Mouse (Mus musculus): ENCODE measurements around the gene Kcnab1. TPM values are rescaled to one million over a fixed set of nuclear protein-coding genes. Genes with fewer than 3 reads are reported as not detected.

Kcnab1 gene
- total and polyA plus RNA-seq, 3 experiments = 0.38 to 0.81 (median 0.76) TPM

DNA sequence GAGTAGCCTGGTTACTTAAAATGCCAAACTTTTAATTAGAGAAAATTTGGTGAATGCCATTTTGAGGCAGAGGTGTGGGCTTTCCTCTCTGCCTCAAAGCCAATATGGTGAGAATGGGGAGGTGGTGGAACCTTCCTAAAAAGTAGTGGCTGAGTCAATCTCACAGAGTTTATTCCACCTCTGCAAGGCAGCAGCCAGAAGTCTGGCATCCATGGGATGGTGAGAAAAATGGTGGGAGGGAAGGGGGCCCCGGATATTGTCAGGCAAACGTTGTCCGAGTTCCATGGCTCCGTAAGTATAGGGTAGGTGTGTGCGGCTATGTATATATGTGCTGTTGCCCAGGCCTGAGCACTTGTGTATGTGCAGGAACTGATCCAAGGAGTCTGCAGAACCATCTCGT, 6.0 kb downstream of the Kcnab1 start:
- dilution Hi-C loops (cut with MboI; ENCODE audit: extremely low pct_ligation_motif_present, extremely low pct_unique_long_range_greater_than_20kb, low sequenced_read_pairs) = no loop called here
- Histone ChIP-seq H3K27me3 (replicated peaks) (no peaks in the 10 kb centered on the region), H3K4me2 (ENCODE audit: insufficient read depth, low read depth, poor library complexity, severe bottlenecking) (no peak overlapping the region), H3K9ac (ENCODE audit: insufficient read depth, low read depth) (no peak overlapping the region), H3K4me1 (ENCODE audit: control insufficient read depth in 1 of 2, insufficient read depth in 2 of 2) (no peaks in the 10 kb centered on the region), H3K36me3 (replicated peaks in 1 of 2; ENCODE audit: control insufficient read depth in 1 of 2, insufficient read depth in 1 of 2, low read length in 1 of 2) (no peaks in the 10 kb centered on the region), H3K9me3 (replicated peaks; ENCODE audit: low read length) (no peaks in the 10 kb centered on the region), H3K79me2 (replicated peaks; ENCODE audit: control insufficient read depth, extremely low read depth, insufficient read depth, poor library complexity, severe bottlenecking) (no peaks in the 10 kb centered on the region), H3K4me3 (replicated peaks in 1 of 3; ENCODE audit: low read depth in 2 of 3, low read length in 2 of 3, poor library complexity in 1 of 3) (no peak overlapping the region), H3K27ac (ENCODE audit: insufficient read depth, low read depth) (no peak overlapping the region)
- DNase-seq (ENCODE audit: extremely low read depth) = no peak
- in situ Hi-C loops (cut with MboI; ENCODE audit: low pct_ligation_motif_present, low pct_unique_long_range_greater_than_20kb, low sequenced_read_pairs) = no loop called here
- TF ChIP-seq USF2 (conservative IDR thresholded peaks at IDR 0.05; ENCODE audit: low read depth, low read length) = no peak

DNA sequence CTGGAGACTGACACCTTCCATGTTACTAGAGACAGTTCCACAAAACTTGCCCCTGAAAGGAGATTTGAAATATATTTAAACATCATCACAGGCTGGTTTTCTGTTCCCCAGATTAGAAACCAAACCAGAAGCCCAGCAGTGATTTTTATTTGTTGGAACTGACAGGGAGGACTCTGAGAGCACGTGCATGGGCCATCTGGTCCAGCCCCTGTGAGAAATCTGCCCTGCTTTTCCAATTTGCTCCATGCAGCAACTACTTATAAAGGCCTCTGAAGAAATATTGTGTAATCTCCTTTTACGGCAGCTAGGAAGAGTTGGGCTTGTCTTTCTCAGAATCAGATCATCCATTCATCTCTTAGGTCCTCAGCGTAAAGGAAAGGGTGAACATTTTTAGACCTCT, 7.8 kb downstream of the Kcnab1 start:
- no peaks in the 10 kb centered on the region for H3K79me2 ChIP-seq (replicated peaks; ENCODE audit: control insufficient read depth, extremely low read depth, insufficient read depth, poor library complexity, severe bottlenecking)
- H3K4me1 ChIP-seq (ENCODE audit: control insufficient read depth in 1 of 2, insufficient read depth in 2 of 2) = no peaks in the 10 kb centered on the region
- dilution Hi-C loops (cut with MboI; ENCODE audit: extremely low pct_ligation_motif_present, extremely low pct_unique_long_range_greater_than_20kb, low sequenced_read_pairs) = no loop called here
- H3K9me3 ChIP-seq (replicated peaks; ENCODE audit: low read length) = no peaks in the 10 kb centered on the region
- no peak for DNase-seq (ENCODE audit: extremely low read depth)
- TF ChIP-seq MAX (IDR thresholded peaks at IDR 0.05; ENCODE audit: low read length) (no peak), JUN (IDR thresholded peaks at IDR 0.05; ENCODE audit: insufficient read depth, low read depth, low read length) (no peak)
- no peak overlapping the region for H3K9ac ChIP-seq (ENCODE audit: insufficient read depth, low read depth)
- in situ Hi-C loops (cut with MboI; ENCODE audit: low pct_ligation_motif_present, low pct_unique_long_range_greater_than_20kb, low sequenced_read_pairs) = no loop called here
- no peaks in the 10 kb centered on the region for H3K27me3 ChIP-seq (replicated peaks)
- no peak overlapping the region for H3K4me3 ChIP-seq (replicated peaks in 1 of 3; ENCODE audit: low read depth in 2 of 3, low read length in 2 of 3, poor library complexity in 1 of 3)
- no peak overlapping the region for H3K4me2 ChIP-seq (ENCODE audit: insufficient read depth, low read depth, poor library complexity, severe bottlenecking)
- H3K27ac ChIP-seq (ENCODE audit: insufficient read depth, low read depth) = no peak overlapping the region
- H3K36me3 ChIP-seq (replicated peaks in 1 of 2; ENCODE audit: control insufficient read depth in 1 of 2, insufficient read depth in 1 of 2, low read length in 1 of 2) = no peaks in the 10 kb centered on the region

DNA sequence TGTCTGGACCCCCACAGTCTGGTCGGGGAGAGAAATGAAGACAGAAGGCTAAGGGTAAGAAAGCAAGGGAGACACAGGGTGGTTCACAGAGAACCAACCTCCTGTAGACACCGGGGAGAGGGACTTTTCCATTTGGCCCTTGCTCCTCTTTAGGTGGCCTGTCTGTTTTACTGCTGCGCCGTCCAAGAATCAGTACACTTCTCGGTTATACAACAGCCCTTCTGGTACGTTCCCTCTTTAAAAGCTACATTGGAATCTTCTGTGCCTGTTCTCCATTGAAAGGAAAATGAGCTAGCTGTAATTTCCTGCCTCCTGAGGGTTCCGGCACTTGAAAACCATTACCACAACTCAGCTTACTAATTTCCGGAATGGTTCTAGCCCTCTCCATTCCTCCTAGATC, 8.2 kb downstream of the Kcnab1 start:
- H3K27me3 ChIP-seq (replicated peaks) = no peaks in the 10 kb centered on the region
- no peak for DNase-seq (ENCODE audit: extremely low read depth)
- no peak overlapping the region for H3K27ac ChIP-seq (ENCODE audit: insufficient read depth, low read depth)
- dilution Hi-C loops (cut with MboI; ENCODE audit: extremely low pct_ligation_motif_present, extremely low pct_unique_long_range_greater_than_20kb, low sequenced_read_pairs) = no loop called here
- no peaks in the 10 kb centered on the region for H3K4me1 ChIP-seq (ENCODE audit: control insufficient read depth in 1 of 2, insufficient read depth in 2 of 2)
- H3K79me2 ChIP-seq (replicated peaks; ENCODE audit: control insufficient read depth, extremely low read depth, insufficient read depth, poor library complexity, severe bottlenecking) = no peaks in the 10 kb centered on the region
- no peak overlapping the region for H3K9ac ChIP-seq (ENCODE audit: insufficient read depth, low read depth)
- no peak for TF ChIP-seq NELFE (IDR thresholded peaks at IDR 0.05; ENCODE audit: low read depth, low read length)
- no peak for TF ChIP-seq EP300 (IDR thresholded peaks at IDR 0.05; ENCODE audit: low read length)
- TF ChIP-seq MAX (IDR thresholded peaks at IDR 0.05; ENCODE audit: low read length) = no peak
- TF ChIP-seq USF1 (IDR thresholded peaks at IDR 0.05; ENCODE audit: low read depth, low read length) = no peak
- no peak for TF ChIP-seq MAZ (IDR thresholded peaks at IDR 0.05; ENCODE audit: low read depth, low read length)
- no peak for TF ChIP-seq HCFC1 (IDR thresholded peaks at IDR 0.05; ENCODE audit: low read depth, low read length)
- no peak for TF ChIP-seq JUND (conservative IDR thresholded peaks at IDR 0.05; ENCODE audit: low read depth, low read length)
- no peak for TF ChIP-seq SMC3 (IDR thresholded peaks at IDR 0.05; ENCODE audit: low read depth, low read length)
- TF ChIP-seq TCF12 (IDR thresholded peaks at IDR 0.05; ENCODE audit: low read depth, low read length) = no peak
- TF ChIP-seq MAFK (IDR thresholded peaks at IDR 0.05; ENCODE audit: insufficient replicate concordance, low read length) = no peak
- TF ChIP-seq RCOR1 (conservative IDR thresholded peaks at IDR 0.05; ENCODE audit: low read depth, low read length) = no peak
- no peak for TF ChIP-seq PAX5 (IDR thresholded peaks at IDR 0.05; ENCODE audit: low read length)
- no peak for TF ChIP-seq ELF1 (IDR thresholded peaks at IDR 0.05; ENCODE audit: low read depth, low read length)
- TF ChIP-seq ZC3H11A (IDR thresholded peaks at IDR 0.05; ENCODE audit: low read depth, low read length) = no peak
- TF ChIP-seq JUN (IDR thresholded peaks at IDR 0.05; ENCODE audit: insufficient read depth, low read depth, low read length) = no peak
- TF ChIP-seq BHLHE40 (IDR thresholded peaks at IDR 0.05; ENCODE audit: low read depth, low read length) = no peak
- no peak for TF ChIP-seq SIN3A (IDR thresholded peaks at IDR 0.05; ENCODE audit: low read length)
- TF ChIP-seq POLR2AphosphoS2 (IDR thresholded peaks at IDR 0.05; ENCODE audit: low read depth, low read length) = no peak
- H3K4me3 ChIP-seq (replicated peaks in 1 of 3; ENCODE audit: low read depth in 2 of 3, low read length in 2 of 3, poor library complexity in 1 of 3) = no peak overlapping the region
- in situ Hi-C loops (cut with MboI; ENCODE audit: low pct_ligation_motif_present, low pct_unique_long_range_greater_than_20kb, low sequenced_read_pairs) = no loop called here
- no peak overlapping the region for H3K4me2 ChIP-seq (ENCODE audit: insufficient read depth, low read depth, poor library complexity, severe bottlenecking)
- H3K36me3 ChIP-seq (replicated peaks in 1 of 2; ENCODE audit: control insufficient read depth in 1 of 2, insufficient read depth in 1 of 2, low read length in 1 of 2) = no peaks in the 10 kb centered on the region
- no peaks in the 10 kb centered on the region for H3K9me3 ChIP-seq (replicated peaks; ENCODE audit: low read length)
